Mouse (Mus musculus): ENCODE measurements around the gene Exo5.

Exo5 gene

GRCm38 (mm10) chr4:120924554-120925299 lies at the start of gene Exo5:
Gene Exo5, minus strand, starts transcription at chr4:120925017.
- DNase-seq = peak; percentile 96

GRCm38 (mm10) chr4:120971842-120972241 lies 47.0 kb upstream of the Exo5 start:
- DNase-seq = no peak

- peak; percentile 57 for DNase-seq
These were observed 44.7 kb upstream of the Exo5 start for GRCm38 (mm10) chr4:120969382-120970146.

- no peak for DNase-seq
These were observed 43.7 kb upstream of the Exo5 start for GRCm38 (mm10) chr4:120968486-120968885.

GRCm38 (mm10) chr4:120955586-120955985 lies 30.8 kb upstream of the Exo5 start:
- DNase-seq = no peak

GRCm38 (mm10) chr4:120953667-120954066 lies 28.9 kb upstream of the Exo5 start:
- DNase-seq = no peak

GRCm38 (mm10) chr4:120953038-120953437 lies 28.2 kb upstream of the Exo5 start:
- DNase-seq = no peak

- peak; percentile 21 for DNase-seq
These were observed 27.3 kb upstream of the Exo5 start for GRCm38 (mm10) chr4:120952163-120952562.

GRCm38 (mm10) chr4:120951428-120951973 lies 26.7 kb upstream of the Exo5 start, which contains the start of gene Zfp69:
Gene Zfp69, minus strand, starts transcription at chr4:120951699.
- peak; percentile 93 for DNase-seq

GRCm38 (mm10) chr4:120950763-120951427 lies 26.1 kb upstream of the Exo5 start:
- DNase-seq = no peak

GRCm38 (mm10) chr4:120948938-120949337 lies 24.1 kb upstream of the Exo5 start:
- peak; percentile 74 for DNase-seq

GRCm38 (mm10) chr4:120935006-120935405 lies 10.2 kb upstream of the Exo5 start:
- DNase-seq = no peak

- no peak for DNase-seq
These were observed 5.9 kb upstream of the Exo5 start for GRCm38 (mm10) chr4:120930736-120931135.

GRCm38 (mm10) chr4:120928686-120929085 lies 3.9 kb upstream of the Exo5 start:
- DNase-seq = peak; percentile 54

GRCm38 (mm10) chr4:120925386-120925785 lies 569 bp upstream of the Exo5 start:
- peak; percentile 70 for DNase-seq

- DNase-seq = no peak
These were observed 3.4 kb downstream of the Exo5 start for GRCm38 (mm10) chr4:120921461-120921860.

GRCm38 (mm10) chr4:120914501-120914900 lies 10.3 kb downstream of the Exo5 start:
- DNase-seq = no peak

GRCm38 (mm10) chr4:120913861-120914260 lies 11.0 kb downstream of the Exo5 start:
- DNase-seq = no peak

- no peak for DNase-seq
These were observed 11.4 kb downstream of the Exo5 start for GRCm38 (mm10) chr4:120913443-120913842.

GRCm38 (mm10) chr4:120912866-120913265 lies 12.0 kb downstream of the Exo5 start:
- no peak for DNase-seq

- DNase-seq = no peak
These were observed 13.7 kb downstream of the Exo5 start for GRCm38 (mm10) chr4:120911086-120911485.

- DNase-seq = peak; percentile 66
These were observed 15.2 kb downstream of the Exo5 start for GRCm38 (mm10) chr4:120909558-120910150.

GRCm38 (mm10) chr4:120905644-120906043 lies 19.2 kb downstream of the Exo5 start:
- DNase-seq = no peak
